Mouse (Mus musculus) G1E (cell line): ENCODE results near the gene Ccnq.

Experiments used
- CTCF ChIP-seq: IDR thresholded peaks from 2 replicates; pipeline ENCODE4 v1.5.1; 2012; ENCODE audit warnings: low read depth, low read length, inconsistent platforms, mixed read lengths
- GATA1 ChIP-seq: IDR thresholded peaks from 2 replicates; pipeline ENCODE4 v1.6.1; 2012; ENCODE audit warnings: borderline replicate concordance, low read length, inconsistent platforms, mixed read lengths
- GATA2 ChIP-seq: IDR thresholded peaks from 2 replicates; pipeline ENCODE4 v1.6.1; 2012; ENCODE audit warnings: low read depth, low read length, inconsistent platforms, borderline replicate concordance

DNA sequence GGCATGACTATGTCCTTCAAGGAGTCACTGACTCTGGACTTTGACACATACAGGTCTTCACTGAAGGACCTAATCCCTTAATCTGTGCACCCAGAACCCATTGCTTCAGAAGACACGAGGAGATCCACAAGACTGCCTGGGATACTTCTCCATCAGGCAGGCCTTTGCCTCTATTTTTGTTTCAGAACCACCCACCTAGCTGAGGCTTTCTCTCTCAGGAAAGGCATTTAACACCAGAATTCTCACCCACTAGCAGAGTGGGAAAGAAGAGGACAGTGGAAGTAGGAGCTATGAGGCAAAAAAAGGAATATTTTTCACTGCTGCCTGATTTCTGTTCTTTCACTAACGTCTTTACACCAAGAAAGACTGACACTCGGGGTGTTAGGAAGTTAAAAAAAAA lies 25.2 kb downstream of the Ccnq start:
- TF ChIP-seq GATA1 = no peak
- no peak for TF ChIP-seq CTCF
- TF ChIP-seq GATA2 = no peak
